Mouse (Mus musculus): Measurements from ENCODE around the gene Hoxd10. TPM values are rescaled to one million over a fixed set of nuclear protein-coding genes. Genes with fewer than 3 reads are reported as not detected.

Gene Hoxd10
- polyA plus RNA-seq, 1 experiment from 2014 or later = not detected

DNA sequence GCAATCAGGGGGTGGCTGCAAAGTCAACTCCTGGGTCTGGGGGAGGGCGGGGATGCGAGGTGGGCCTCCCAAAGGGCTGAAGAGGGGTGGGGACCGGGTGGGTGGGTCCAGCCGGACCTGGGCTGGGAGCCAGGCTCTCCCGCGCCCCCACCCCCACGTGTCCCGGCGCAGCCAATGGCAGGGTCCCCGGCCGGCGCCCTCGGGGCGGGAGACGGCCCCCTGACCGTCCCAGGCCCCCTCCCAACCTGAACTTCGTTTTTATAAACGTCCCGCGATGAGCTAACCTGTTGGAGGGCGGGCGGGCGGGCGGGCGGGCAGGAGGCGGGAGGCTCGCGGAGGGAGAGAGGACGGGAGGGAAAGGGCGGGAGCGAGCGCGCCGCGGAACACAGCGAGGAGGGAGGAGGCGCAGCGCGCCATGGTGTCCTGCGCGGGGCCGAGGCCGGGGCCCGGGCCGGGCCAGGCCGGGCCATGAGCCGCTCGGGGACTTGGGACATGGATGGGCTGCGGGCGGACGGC lies 23.8 kb upstream of the Hoxd10 start, which contains the start of gene Hoxd13:
TSS of gene Hoxd13 (plus strand) at position 469 of the 516 bp plus-strand sequence.
- Histone ChIP-seq H3K9ac (no peak within 1 kb of the TSS), H3K9me3 (replicated peaks) (no peaks in the 10 kb centered on the region), H3K4me3 (replicated peaks) (peak within 1 kb of the TSS; percentile 37), H3K4me2 (peak within 1 kb of the TSS; percentile 54), H3K27me3 (peaks cover 99% of the 10 kb centered on the region), H3K27ac (replicated peaks) (no peak within 1 kb of the TSS), H3K4me1 (replicated peaks) (no peaks in the 10 kb centered on the region; the same call in 1 of the 2 replicates), H3K36me3 (replicated peaks) (no peaks in the 10 kb centered on the region)
- ATAC-seq (ENCODE audit: insufficient read depth) = no peak
- 1% methylated on average over 46 of the region's 51 CpGs for WGBS (ENCODE audit: insufficient replicate concordance)

DNA sequence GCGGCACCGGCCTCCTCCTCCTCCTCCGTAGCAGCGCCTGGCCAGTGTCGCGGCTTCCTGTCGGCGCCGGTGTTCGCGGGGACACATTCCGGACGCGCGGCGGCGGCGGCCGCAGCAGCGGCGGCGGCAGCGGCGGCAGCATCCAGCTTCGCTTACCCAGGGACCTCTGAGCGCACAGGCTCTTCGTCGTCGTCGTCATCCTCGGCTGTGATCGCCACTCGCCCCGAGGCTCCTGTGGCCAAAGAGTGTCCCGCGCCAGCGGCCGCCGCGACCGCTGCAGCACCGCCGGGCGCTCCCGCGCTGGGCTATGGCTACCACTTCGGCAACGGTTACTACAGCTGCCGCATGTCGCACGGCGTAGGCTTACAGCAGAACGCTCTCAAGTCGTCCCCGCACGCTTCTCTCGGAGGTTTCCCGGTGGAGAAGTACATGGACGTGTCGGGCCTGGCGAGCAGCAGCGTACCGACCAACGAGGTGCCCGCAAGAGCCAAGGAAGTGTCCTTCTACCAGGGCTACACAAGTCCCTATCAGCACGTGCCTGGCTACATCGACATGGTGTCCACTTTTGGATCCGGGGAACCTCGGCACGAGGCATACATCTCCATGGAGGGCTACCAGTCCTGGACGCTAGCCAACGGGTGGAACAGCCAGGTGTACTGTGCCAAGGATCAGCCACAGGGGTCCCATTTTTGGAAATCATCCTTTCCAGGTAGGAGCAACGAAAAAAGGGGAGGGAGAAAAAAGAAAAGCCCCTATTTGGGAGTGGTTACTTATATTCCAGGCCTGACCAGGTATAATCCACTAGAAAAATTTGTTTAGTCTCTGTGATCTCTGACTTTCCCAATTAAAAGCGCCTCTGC lies 23.1 kb upstream of the Hoxd10 start:
- Histone ChIP-seq H3K4me3 (replicated peaks) (peak overlapping the region; percentile 37), H3K27me3 (peaks cover 99% of the 10 kb centered on the region), H3K4me1 (replicated peaks) (no peaks in the 10 kb centered on the region; the same call in 1 of the 2 replicates), H3K36me3 (replicated peaks) (no peaks in the 10 kb centered on the region), H3K9me3 (replicated peaks) (no peaks in the 10 kb centered on the region), H3K4me2 (peak overlapping the region; percentile 54), H3K9ac (no peak overlapping the region), H3K27ac (replicated peaks) (no peak overlapping the region)
- no peak for ATAC-seq (ENCODE audit: insufficient read depth)
- 1% methylated on average over 67 of the region's 74 CpGs for WGBS (ENCODE audit: insufficient replicate concordance)

DNA sequence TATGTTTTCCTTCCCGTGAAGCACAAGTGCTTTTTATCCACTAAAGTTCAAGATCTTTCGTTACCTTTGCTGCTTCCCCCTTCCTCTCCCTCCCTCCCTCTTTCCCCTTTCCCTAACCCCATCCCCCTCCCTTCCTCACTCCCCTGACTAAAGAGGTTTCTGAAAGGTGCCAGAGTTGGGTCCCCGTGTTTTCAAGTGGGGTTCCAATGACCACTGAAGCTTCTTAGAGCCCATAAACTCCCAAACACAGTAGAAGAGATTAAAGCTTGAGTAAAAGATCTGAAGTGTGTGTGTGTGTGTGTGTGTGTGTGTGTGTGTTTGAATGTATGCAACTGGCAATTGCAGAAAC lies 22.5 kb upstream of the Hoxd10 start:
- H3K9me3 ChIP-seq (replicated peaks) = no peaks in the 10 kb centered on the region
- H3K4me1 ChIP-seq (replicated peaks) = no peaks in the 10 kb centered on the region; the same call in 1 of the 2 replicates
- no peak overlapping the region for H3K4me2 ChIP-seq
- H3K4me3 ChIP-seq (replicated peaks) = no peak overlapping the region
- ATAC-seq (ENCODE audit: insufficient read depth) = no peak
- H3K36me3 ChIP-seq (replicated peaks) = no peaks in the 10 kb centered on the region
- H3K27me3 ChIP-seq = peaks cover 99% of the 10 kb centered on the region
- WGBS (ENCODE audit: insufficient replicate concordance) = 2% methylated on average over 3 of the region's 3 CpGs
- no peak overlapping the region for H3K27ac ChIP-seq (replicated peaks)
- no peak overlapping the region for H3K9ac ChIP-seq

DNA sequence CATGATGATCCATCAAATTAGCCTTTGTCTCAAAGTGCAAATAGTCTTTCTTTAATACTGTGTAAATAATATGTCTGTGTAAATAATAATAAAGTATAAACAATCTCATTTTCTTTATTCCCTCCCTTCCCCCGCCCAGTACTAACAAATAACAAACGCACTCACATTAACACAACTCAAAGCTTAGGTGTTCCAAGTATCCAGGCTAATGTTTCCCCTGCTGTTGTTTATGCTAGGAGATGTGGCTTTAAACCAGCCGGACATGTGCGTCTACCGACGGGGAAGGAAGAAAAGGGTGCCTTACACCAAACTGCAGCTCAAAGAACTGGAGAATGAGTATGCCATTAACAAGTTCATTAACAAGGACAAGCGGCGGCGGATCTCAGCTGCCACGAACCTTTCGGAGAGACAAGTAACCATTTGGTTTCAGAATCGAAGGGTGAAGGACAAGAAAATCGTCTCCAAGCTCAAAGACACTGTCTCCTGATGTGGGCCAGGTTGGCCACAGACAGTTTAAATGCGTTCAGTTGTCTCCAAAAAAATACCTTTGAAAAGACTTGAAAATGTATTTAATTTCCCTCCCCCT lies 22.0 kb upstream of the Hoxd10 start:
- H3K36me3 ChIP-seq (replicated peaks) = no peaks in the 10 kb centered on the region
- no peak for ATAC-seq (ENCODE audit: insufficient read depth)
- 3% methylated on average over 14 of the region's 14 CpGs for WGBS (ENCODE audit: insufficient replicate concordance)

DNA sequence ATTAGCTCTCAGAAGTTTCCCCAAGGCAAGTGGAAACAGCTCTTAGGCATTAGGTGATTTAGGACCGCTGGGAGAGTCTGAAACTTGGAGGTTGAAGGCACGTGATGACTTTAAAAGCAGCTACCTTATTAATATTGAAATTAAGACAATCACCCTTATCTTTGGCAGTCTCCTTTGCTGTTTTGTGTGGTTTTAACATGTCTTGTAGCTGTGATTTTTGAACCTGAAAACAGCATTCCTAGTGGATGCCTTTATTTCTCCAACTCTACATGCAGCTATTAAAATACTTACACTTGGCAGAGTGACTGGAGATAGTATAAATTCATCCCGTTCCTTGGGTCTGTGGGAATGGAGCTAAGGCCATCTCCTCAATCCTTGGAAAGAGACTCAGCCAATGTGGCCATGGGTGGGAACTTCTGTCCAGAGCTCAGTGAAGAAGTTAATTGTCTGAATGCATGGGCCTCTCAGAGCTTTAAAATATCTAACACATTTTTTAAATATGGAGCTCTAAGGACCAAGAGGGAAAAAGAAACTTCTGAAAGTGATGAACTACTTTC lies 21.0 kb upstream of the Hoxd10 start:
- Histone ChIP-seq H3K9me3 (replicated peaks) (no peaks in the 10 kb centered on the region), H3K27me3 (peaks cover 99% of the 10 kb centered on the region), H3K36me3 (replicated peaks) (no peaks in the 10 kb centered on the region), H3K4me1 (replicated peaks) (no peaks in the 10 kb centered on the region; the same call in 1 of the 2 replicates), H3K27ac (replicated peaks) (no peak overlapping the region), H3K9ac (no peak overlapping the region), H3K4me3 (replicated peaks) (no peak overlapping the region), H3K4me2 (no peak overlapping the region)
- ATAC-seq (ENCODE audit: insufficient read depth) = no peak
- 6% methylated on average over 3 of the region's 3 CpGs for WGBS (ENCODE audit: insufficient replicate concordance)

More for the DNA sequence above, 22.0 kb upstream of the Hoxd10 start:
- no peak overlapping the region for H3K27ac ChIP-seq (replicated peaks)
- no peaks in the 10 kb centered on the region; the same call in 1 of the 2 replicates for H3K4me1 ChIP-seq (replicated peaks)
- no peak overlapping the region for H3K4me3 ChIP-seq (replicated peaks)
- H3K4me2 ChIP-seq = no peak overlapping the region
- no peaks in the 10 kb centered on the region for H3K9me3 ChIP-seq (replicated peaks)
- peaks cover 99% of the 10 kb centered on the region for H3K27me3 ChIP-seq
- no peak overlapping the region for H3K9ac ChIP-seq

DNA sequence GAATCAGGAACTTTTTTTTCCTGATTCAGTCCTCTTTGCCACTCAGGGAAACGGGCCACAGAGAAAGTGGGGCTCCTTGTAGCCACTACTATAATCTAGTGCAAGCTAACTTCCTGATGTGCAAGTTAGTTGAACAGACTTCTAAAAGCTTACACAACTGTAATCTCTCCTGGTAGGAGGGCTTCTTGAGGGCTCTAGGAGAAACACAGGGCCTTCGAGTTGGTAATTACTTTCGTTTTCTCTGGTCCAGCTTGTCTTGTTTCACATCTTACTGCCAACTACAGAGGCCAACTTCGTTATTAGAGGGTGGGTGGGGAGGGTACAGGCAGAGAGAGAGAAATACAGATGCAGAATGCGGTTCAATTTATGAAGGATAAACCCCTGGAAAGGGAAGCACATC lies 19.9 kb upstream of the Hoxd10 start:
- no peaks in the 10 kb centered on the region; the same call in 1 of the 2 replicates for H3K4me1 ChIP-seq (replicated peaks)
- ATAC-seq (ENCODE audit: insufficient read depth) = no peak
- no peaks in the 10 kb centered on the region for H3K9me3 ChIP-seq (replicated peaks)
- no peak overlapping the region for H3K27ac ChIP-seq (replicated peaks)
- WGBS (ENCODE audit: insufficient replicate concordance) = 3% methylated on average over 5 of the region's 5 CpGs
- peaks cover 100% of the 10 kb centered on the region for H3K27me3 ChIP-seq
- H3K4me2 ChIP-seq = peak overlapping the region; percentile 23; the same call in 1 of the 2 replicates
- no peak overlapping the region for H3K4me3 ChIP-seq (replicated peaks)
- no peak overlapping the region for H3K9ac ChIP-seq
- no peaks in the 10 kb centered on the region for H3K36me3 ChIP-seq (replicated peaks)

DNA sequence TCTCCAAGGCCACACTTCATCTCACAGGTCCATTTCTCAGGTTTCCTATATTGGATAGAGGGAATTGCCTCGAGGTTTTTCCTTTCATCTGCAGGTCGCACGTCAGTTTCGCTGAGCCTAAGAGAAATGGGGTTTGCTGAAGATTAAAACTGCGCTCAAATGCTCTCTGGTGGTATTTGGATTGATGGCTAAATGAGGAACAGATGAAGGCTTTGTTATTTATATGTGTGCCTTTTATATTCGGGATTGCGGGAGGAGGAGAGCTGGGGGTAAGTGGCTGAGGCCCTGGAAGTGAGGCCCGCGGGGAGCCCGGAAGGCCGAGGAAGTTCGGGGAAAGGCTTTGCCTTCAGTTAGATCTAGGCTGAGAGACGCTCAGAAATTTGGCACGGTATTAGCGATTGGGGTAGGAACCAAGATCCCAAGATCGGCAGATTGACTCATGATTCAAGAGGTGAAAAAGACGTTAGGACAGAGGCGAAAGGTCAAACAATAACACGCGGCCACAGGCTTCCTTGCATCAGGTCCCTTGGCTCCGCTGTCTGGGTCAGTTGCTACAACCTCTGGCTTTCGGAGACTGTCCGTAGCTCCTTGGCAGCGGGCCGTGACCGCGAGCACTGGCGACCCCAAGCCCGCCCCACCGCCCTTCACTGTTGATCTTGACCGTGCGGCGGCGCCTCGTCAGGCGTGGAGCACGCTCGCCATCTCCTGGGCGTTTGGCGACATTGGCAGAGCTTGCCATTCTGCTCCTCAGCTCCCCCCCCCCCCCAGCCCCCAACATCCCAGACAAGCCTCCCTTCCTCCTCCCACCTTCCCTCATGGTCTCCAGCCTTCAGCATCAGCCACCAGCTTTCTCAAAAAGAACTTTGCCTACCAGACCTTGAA lies 19.0 kb upstream of the Hoxd10 start:
- ATAC-seq (ENCODE audit: insufficient read depth) = no peak
- H3K9ac ChIP-seq = no peak overlapping the region
- no peaks in the 10 kb centered on the region for H3K9me3 ChIP-seq (replicated peaks)
- H3K4me1 ChIP-seq (replicated peaks) = no peaks in the 10 kb centered on the region; the same call in 1 of the 2 replicates
- H3K4me2 ChIP-seq = peak overlapping the region; percentile 53
- WGBS (ENCODE audit: insufficient replicate concordance) = 1% methylated on average over 40 of the region's 40 CpGs
- H3K27me3 ChIP-seq = peaks cover 100% of the 10 kb centered on the region
- H3K36me3 ChIP-seq (replicated peaks) = no peaks in the 10 kb centered on the region
- H3K27ac ChIP-seq (replicated peaks) = no peak overlapping the region
- H3K4me3 ChIP-seq (replicated peaks) = peak overlapping the region; percentile 29

DNA sequence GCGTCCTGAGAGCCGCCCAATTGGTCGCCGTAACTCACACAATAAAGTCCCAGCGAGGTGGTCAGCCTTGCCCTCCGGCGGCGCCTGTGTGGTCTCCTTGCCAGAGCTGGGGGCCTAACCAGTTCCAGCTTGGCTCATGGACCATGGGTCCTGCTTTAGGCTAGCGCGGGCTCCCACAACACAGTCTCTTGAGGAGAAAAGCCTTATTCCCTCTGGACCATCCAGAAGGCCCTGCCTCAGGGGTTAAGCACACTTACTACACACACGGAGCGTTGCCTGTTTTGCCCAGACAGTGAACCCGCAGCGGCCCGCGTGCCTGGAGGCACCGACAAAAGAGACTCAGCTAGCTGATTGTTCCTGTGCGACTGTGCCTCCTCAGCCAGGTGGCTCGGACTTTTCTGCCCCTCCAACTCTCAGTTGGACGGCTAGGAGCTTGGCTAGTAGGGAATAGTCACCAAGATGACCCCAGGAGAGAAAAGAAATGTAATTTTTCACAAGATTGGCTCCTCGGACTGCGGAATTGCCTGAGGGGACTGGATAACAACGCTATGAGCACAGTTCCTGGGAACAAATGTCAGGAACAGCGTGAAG lies 17.8 kb upstream of the Hoxd10 start:
- Histone ChIP-seq H3K27me3 (peaks cover 100% of the 10 kb centered on the region), H3K4me1 (replicated peaks) (no peaks in the 10 kb centered on the region), H3K36me3 (replicated peaks) (no peaks in the 10 kb centered on the region), H3K4me2 (no peak overlapping the region), H3K9ac (no peak overlapping the region), H3K4me3 (replicated peaks) (no peak overlapping the region), H3K9me3 (replicated peaks) (no peaks in the 10 kb centered on the region), H3K27ac (replicated peaks) (no peak overlapping the region)
- no peak for ATAC-seq (ENCODE audit: insufficient read depth)
- 3% methylated on average over 24 of the region's 24 CpGs for WGBS (ENCODE audit: insufficient replicate concordance)

DNA sequence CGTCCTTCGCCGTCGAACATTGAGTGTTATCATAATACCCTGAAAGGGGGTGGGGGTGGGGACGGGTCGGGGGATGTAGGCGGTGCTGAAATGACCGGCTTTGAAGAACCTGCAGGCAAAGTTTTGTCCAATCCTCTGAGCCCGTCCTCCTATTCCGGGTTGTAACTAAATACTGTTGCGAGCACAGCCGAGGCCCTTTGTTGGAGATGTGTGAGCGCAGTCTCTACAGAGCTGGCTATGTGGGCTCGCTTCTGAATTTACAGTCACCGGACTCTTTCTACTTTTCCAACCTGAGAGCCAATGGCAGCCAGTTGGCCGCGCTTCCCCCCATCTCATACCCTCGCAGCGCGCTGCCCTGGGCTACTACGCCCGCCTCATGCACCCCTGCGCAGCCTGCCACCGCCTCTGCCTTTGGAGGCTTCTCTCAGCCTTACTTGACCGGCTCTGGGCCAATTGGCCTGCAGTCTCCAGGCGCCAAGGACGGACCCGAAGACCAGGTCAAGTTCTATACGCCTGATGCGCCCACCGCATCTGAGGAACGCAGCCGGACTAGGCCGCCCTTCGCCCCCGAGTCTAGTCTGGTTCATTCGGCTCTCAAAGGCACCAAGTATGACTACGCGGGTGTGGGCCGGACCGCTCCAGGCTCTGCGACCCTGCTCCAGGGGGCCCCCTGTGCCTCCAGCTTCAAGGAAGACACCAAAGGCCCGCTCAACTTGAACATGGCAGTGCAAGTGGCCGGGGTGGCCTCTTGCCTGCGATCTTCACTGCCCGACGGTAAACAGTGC lies 16.7 kb upstream of the Hoxd10 start, which contains the start of gene Hoxd12:
TSS of gene Hoxd12 (plus strand) at position 133 of the 785 bp plus-strand sequence.
- Histone ChIP-seq H3K9ac (no peak within 1 kb of the TSS), H3K9me3 (replicated peaks) (no peaks in the 10 kb centered on the region), H3K4me3 (replicated peaks) (no peak within 1 kb of the TSS), H3K4me2 (no peak within 1 kb of the TSS), H3K4me1 (replicated peaks) (no peaks in the 10 kb centered on the region), H3K36me3 (replicated peaks) (no peaks in the 10 kb centered on the region), H3K27ac (replicated peaks) (no peak within 1 kb of the TSS), H3K27me3 (peaks cover 100% of the 10 kb centered on the region)
- no peak for ATAC-seq (ENCODE audit: insufficient read depth)
- WGBS (ENCODE audit: insufficient replicate concordance) = 4% methylated on average over 47 of the region's 47 CpGs
